Mouse (Mus musculus) liver, embryonic 14.5 days (tissue): ENCODE data around the gene Astn2.

ENCODE experiments used
- CTCF ChIP-seq: IDR thresholded peaks from 2 replicates; pipeline ENCODE4 v1.5.1; 2016; ENCODE audit warnings: antibody characterized with exemption, low read depth, control low read depth
- EP300 ChIP-seq: IDR thresholded peaks from 2 replicates; pipeline ENCODE4 v1.6.1; 2016; ENCODE audit warnings: antibody characterized with exemption, low read depth

DNA sequence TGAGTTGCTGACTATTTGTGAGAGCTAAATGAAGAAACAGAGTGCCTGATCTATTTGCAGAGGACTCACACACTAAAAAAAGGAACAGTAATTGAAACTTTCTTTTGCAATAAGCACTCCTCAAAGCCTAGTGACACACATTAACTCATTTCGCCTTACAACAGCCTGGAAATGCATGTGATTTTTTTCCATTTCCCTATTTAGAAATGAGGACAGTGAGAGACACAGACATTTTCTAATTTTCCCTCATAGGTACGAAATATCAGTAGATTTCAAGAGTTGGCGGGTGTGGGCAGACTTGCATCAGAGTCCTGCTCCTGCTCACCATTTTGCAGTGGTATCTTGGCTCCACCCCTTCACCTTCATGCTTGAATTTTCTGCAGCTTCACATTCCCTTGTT, 233.6 kb downstream of the Astn2 start:
- TF ChIP-seq CTCF (no peak), EP300 (no peak)
